Mouse (Mus musculus) hindbrain, embryonic 14.5 days (tissue): ENCODE measurements around the gene Sh3bgrl3. TPM values are rescaled to one million over a fixed set of nuclear protein-coding genes. Genes with fewer than 3 reads are reported as not detected.

Source experiments
- ATAC-seq: fragments of 200-750 bp; cut with Nextera tagmentation; 2 replicates; pipeline ENCODE4 v1.8.0; 2017; ENCODE audit warnings: moderate number of reproducible peaks, mild to moderate bottlenecking, moderate TSS enrichment, moderate library complexity; ENCODE audit not compliant: low FRiP score
- DNase-seq: peaks from one replicate; pipeline ENCODE4 v3.0.0-alpha.2; 2015; ENCODE audit warnings: low spot score
- H3K27ac ChIP-seq: fragments of 300-500 bp; sonication (generic); 2 replicates; pipeline ENCODE4 v1.5.1; 2014; ENCODE audit warnings: mild to moderate bottlenecking, moderate library complexity
- H3K27me3 ChIP-seq: fragments of 300-500 bp; sonication (generic); 2 replicates; pipeline ENCODE4 v1.6.1; 2014; ENCODE audit warnings: mild to moderate bottlenecking, low read length, mixed read lengths; ENCODE audit not compliant: control insufficient read depth, insufficient read depth
- H3K36me3 ChIP-seq: fragments of 300-500 bp; sonication (generic); replicated peaks from 2 replicates; pipeline ENCODE4 v1.6.1; 2014; ENCODE audit not compliant: control insufficient read depth, insufficient read depth
- H3K4me1 ChIP-seq: fragments of 300-500 bp; sonication (generic); replicated peaks from 2 replicates; pipeline ENCODE4 v1.6.1; 2014; ENCODE audit warnings: antibody characterized with exemption, low read length, mixed read lengths; ENCODE audit not compliant: control insufficient read depth, insufficient read depth
- H3K4me2 ChIP-seq: fragments of 300-500 bp; sonication (generic); replicated peaks from 2 replicates; pipeline ENCODE4 v1.6.1; 2014; ENCODE audit warnings: mild to moderate bottlenecking, moderate library complexity
- H3K4me3 ChIP-seq: fragments of 300-500 bp; sonication (generic); replicated peaks from 2 replicates; pipeline ENCODE4 v1.5.1; 2014; ENCODE audit warnings: mild to moderate bottlenecking, low read length
- H3K9ac ChIP-seq: fragments of 300-500 bp; sonication (generic); 2 replicates; pipeline ENCODE4 v1.6.1; 2014
- H3K9me3 ChIP-seq: fragments of 300-500 bp; sonication (generic); 2 replicates; pipeline ENCODE4 v1.6.1; 2016; ENCODE audit warnings: low read length; ENCODE audit not compliant: control insufficient read depth
- WGBS: fragments of 180-500 bp; shearing (Covaris S2); extraction: QIAGEN DNeasy Blood & Tissue Kit; methylation state at CpG from one replicate; pipeline ENCODE4 v1.1.7; 2014; 5-methylcytosine and 5-hydroxymethylcytosine counted together
- polyA plus RNA-seq: library from polyadenylated mRNA; unstranded; fragments of >200 nt; fragmentation: Nextera tagmentation; extraction: Ambion mirVana; gene quantifications from 2 replicates; pipeline ENCODE4 v1.2.1, GENCODE M21; 2014

Gene Sh3bgrl3
- polyA plus RNA-seq, 1 experiment from 2014 or later, result 442 TPM

DNA sequence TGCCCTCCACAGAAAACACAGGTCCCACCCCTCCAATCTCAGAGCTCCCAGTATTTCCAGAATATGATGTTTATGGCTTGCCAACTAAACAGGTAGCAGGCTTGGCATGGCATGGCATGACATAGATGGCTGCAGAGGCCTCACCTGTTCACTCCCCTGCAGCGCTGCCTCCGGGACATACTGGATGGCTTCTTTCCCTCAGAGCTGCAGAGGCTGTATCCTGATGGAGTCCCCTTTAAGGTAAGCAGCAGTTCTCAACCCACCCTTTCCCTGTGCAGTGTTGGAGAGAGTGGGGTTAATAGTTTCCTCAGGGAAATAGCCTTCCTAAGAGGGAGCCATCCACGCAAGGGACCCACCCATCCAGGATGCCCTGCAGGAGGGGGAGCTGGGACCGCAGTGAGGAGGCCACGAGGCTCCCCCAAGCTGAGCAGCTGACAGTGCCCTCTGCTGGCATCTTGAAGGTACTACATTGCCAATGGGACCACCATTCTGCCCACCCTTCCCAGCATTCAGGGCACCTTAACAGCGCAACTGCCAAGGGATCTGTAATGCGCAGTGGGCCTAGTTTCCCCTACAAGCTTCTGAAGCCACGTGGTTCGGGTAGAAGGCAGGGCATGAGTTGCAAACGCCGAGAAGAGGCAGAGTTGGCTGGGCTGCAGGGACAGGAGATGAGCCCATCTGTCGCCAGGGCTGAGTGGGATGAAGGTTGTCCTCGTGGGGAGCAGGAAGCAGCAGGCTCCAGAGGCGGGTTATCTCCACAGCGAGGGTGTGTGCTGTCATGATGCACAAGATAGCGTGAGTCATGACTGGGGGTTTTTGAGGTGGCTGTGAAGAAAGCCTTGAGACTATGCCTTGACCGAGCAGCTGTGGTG, 4.7 kb downstream of the Sh3bgrl3 start:
- Histone ChIP-seq H3K9ac (no peak overlapping the region), H3K36me3 (no peaks in the 10 kb centered on the region), H3K4me1 (peaks cover 18% of the 10 kb centered on the region), H3K4me2 (no peak overlapping the region), H3K4me3 (no peak overlapping the region), H3K27ac (no peak overlapping the region), H3K27me3 (no peaks in the 10 kb centered on the region), H3K9me3 (no peaks in the 10 kb centered on the region)
- WGBS, result 28% methylated on average over 17 of the region's 17 CpGs
- no peak for ATAC-seq
- DNase-seq, result peak; percentile 72

- H3K4me3 ChIP-seq, result no peak overlapping the region
- 89% methylated on average over 6 of the region's 6 CpGs for WGBS
- no peak overlapping the region for H3K9ac ChIP-seq
Measured at GRCm38 (mm10) chr4:134123147-134123546, 5.4 kb downstream of the Sh3bgrl3 start.

DNA sequence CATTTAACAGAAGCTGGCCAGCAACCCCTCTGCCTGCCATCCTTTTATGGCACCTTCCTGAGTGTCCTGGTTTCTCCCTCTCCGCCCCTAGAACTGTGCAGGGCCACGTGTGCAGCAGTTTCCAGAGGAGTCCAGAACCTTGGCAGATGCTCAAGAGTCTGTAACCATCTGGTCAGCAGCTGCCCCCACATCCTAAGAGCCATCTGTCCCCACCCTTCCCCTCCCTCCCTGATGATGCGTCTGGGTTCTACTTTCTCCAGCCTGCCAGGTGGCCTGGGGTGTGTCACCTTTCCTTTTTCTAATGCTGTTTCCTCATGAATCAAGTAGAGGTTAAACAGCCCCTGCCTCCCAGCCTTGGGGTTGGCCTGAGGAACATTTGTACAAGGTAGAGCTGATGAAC, 6.3 kb downstream of the Sh3bgrl3 start:
- Histone ChIP-seq H3K4me3 (no peak overlapping the region), H3K4me1 (peaks cover 10% of the 10 kb centered on the region), H3K27ac (no peak overlapping the region), H3K27me3 (no peaks in the 10 kb centered on the region), H3K4me2 (no peak overlapping the region), H3K9me3 (no peaks in the 10 kb centered on the region), H3K36me3 (no peaks in the 10 kb centered on the region), H3K9ac (no peak overlapping the region)
- DNase-seq, result no peak
- 42% methylated on average over 3 of the region's 3 CpGs for WGBS
- ATAC-seq, result no peak

More at GRCm38 (mm10) chr4:134123147-134123546, 5.4 kb downstream of the Sh3bgrl3 start:
- DNase-seq (no peak), ATAC-seq (no peak)
- no peak overlapping the region for H3K4me2 ChIP-seq
- peaks cover 18% of the 10 kb centered on the region for H3K4me1 ChIP-seq
- H3K36me3 ChIP-seq, result no peaks in the 10 kb centered on the region
- H3K27me3 ChIP-seq, result no peaks in the 10 kb centered on the region
- H3K27ac ChIP-seq, result no peak overlapping the region
- no peaks in the 10 kb centered on the region for H3K9me3 ChIP-seq

DNA sequence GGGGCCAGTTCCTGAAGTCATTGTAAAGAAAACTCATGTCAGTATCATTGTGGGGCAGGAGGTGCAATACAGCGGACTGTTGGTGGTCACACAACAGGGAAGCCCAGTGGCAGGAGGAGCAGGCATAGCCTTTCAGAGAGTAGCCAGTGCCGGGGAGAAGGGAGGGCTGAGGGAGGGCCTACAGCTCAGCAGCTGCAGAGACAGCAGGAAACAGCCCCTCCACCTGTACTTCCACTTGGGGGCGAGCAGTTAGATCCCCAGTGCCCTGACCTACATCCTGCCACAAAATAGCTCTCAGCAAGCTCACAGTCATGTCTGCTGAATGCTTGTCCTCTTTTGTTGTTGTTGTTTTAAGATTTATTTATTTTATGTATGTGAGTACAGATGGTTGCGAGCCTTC, 7.0 kb downstream of the Sh3bgrl3 start:
- no peak for DNase-seq
- Histone ChIP-seq H3K4me3 (no peak overlapping the region), H3K27me3 (no peaks in the 10 kb centered on the region), H3K27ac (no peak overlapping the region), H3K4me1 (0 out of 2 replicates have a peak, but pooled peaks cover 4% of the 10 kb centered on the region), H3K9me3 (no peaks in the 10 kb centered on the region), H3K9ac (no peak overlapping the region), H3K4me2 (no peak overlapping the region), H3K36me3 (no peaks in the 10 kb centered on the region)
- no peak for ATAC-seq
- 47% methylated on average over 4 of the region's 4 CpGs for WGBS

- H3K27me3 ChIP-seq, result no peaks in the 10 kb centered on the region
- H3K36me3 ChIP-seq, result no peaks in the 10 kb centered on the region
- WGBS, result 84% methylated on average over 4 of the region's 4 CpGs
- DNase-seq (no peak), ATAC-seq (no peak)
- no peak overlapping the region for H3K9ac ChIP-seq
- no peak overlapping the region for H3K27ac ChIP-seq
- H3K4me1 ChIP-seq, result 0 out of 2 replicates have a peak, but pooled peaks cover 4% of the 10 kb centered on the region
- no peak overlapping the region for H3K4me3 ChIP-seq
- no peak overlapping the region for H3K4me2 ChIP-seq
- no peaks in the 10 kb centered on the region for H3K9me3 ChIP-seq
Measured at GRCm38 (mm10) chr4:134120916-134121315, 7.7 kb downstream of the Sh3bgrl3 start.

GRCm38 (mm10) chr4:134120192-134120805, 8.3 kb downstream of the Sh3bgrl3 start:
- DNase-seq (no peak), ATAC-seq (no peak)
- Histone ChIP-seq H3K36me3 (no peaks in the 10 kb centered on the region), H3K9ac (no peak overlapping the region), H3K4me3 (no peak overlapping the region), H3K4me1 (0 out of 2 replicates have a peak, but pooled peaks cover 4% of the 10 kb centered on the region), H3K27ac (no peak overlapping the region), H3K9me3 (no peaks in the 10 kb centered on the region), H3K4me2 (no peak overlapping the region), H3K27me3 (no peaks in the 10 kb centered on the region)
- WGBS, result 78% methylated on average over 6 of the region's 6 CpGs

DNA sequence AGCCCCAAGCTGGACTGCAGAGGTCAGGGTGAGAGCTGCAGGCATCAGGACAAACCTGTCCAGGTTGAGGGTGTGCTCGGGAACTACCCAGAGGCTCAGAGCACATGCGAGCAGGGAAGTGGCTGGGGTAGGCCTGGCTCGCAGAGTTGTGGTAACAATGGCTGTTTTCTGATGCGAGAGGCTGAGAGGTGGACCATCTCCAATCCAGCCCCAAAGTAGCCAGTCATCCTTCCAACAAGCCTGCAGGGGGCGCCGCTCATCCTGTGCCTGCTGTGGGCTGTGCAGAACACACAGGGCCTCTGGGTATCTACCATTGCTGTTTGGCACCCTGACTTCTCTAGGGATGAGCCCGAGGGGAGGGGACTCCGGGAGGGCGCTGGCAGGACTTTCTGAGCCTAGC, 8.9 kb downstream of the Sh3bgrl3 start:
- ATAC-seq (no peak), DNase-seq (no peak)
- Histone ChIP-seq H3K4me1 (0 out of 2 replicates have a peak, but pooled peaks cover 4% of the 10 kb centered on the region), H3K4me3 (no peak overlapping the region), H3K9ac (no peak overlapping the region), H3K27ac (no peak overlapping the region), H3K9me3 (no peaks in the 10 kb centered on the region), H3K36me3 (no peaks in the 10 kb centered on the region), H3K27me3 (no peaks in the 10 kb centered on the region), H3K4me2 (no peak overlapping the region)
- WGBS, result 62% methylated on average over 9 of the region's 9 CpGs

DNA sequence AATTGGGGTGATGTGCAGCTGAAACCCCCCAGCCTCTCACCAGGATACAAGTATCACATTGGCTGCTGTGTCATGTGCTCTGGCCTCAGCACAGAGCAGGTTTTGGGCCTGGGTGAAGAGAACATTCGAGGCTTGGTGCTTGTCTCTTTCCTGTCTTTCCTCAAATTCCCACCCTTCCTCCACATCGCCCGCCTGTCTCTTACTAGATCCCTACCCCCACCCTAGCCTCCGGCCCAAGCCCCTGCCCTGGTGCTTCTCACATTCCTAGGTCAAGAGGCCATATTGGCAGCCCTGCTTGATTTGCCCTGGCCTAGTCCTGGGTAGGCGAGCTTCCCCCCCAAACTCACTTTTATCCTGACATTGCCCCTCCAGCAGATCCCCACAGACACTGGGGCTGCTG, 9.5 kb downstream of the Sh3bgrl3 start:
- WGBS, result 72% methylated on average over 5 of the region's 5 CpGs
- H3K4me1 ChIP-seq, result 0 out of 2 replicates have a peak, but pooled peaks cover 2% of the 10 kb centered on the region
- no peak overlapping the region for H3K9ac ChIP-seq
- no peaks in the 10 kb centered on the region for H3K36me3 ChIP-seq
- H3K27me3 ChIP-seq, result no peaks in the 10 kb centered on the region
- DNase-seq (no peak), ATAC-seq (no peak)
- no peak overlapping the region for H3K27ac ChIP-seq
- no peak overlapping the region for H3K4me3 ChIP-seq
- no peak overlapping the region for H3K4me2 ChIP-seq
- H3K9me3 ChIP-seq, result no peaks in the 10 kb centered on the region

- no peaks in the 10 kb centered on the region for H3K36me3 ChIP-seq
- H3K27me3 ChIP-seq, result no peaks in the 10 kb centered on the region
- no peak for ATAC-seq
Measured at GRCm38 (mm10) chr4:134118126-134118800, 10.3 kb downstream of the Sh3bgrl3 start.

More at GRCm38 (mm10) chr4:134118126-134118800, 10.3 kb downstream of the Sh3bgrl3 start:
- Histone ChIP-seq H3K4me1 (no peaks in the 10 kb centered on the region), H3K9ac (no peak overlapping the region), H3K4me2 (no peak overlapping the region), H3K4me3 (no peak overlapping the region), H3K9me3 (no peaks in the 10 kb centered on the region), H3K27ac (no peak overlapping the region)
- 82% methylated on average over 14 of the region's 14 CpGs for WGBS
- no peak for DNase-seq
